Mouse (Mus musculus) cerebellum, adult 11-12 months (tissue): ENCODE measurements around the gene Lcmt1.

ENCODE experiments used
- DNase-seq: peaks from one replicate; pipeline ENCODE4 v3.0.0; 2022

The Lcmt1 gene

DNA sequence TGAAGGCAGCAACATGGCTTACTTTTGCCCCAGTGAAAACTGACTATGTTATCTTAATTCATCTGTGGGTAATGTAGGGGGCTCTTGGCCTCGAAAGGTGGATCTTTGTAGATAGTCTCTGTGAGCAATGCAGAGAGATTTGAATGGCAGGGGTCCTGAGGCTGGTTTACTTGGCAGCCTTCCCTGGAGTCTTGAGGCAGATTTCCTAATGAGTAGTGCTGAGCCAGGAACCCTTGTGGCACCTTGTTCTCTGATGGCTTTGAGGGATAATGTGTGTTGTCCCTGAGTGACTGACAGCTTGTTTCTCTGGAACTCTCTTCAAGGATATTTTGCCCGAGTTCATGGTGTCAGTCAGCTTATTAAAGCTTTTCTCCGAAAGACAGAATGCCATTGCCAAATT lies 31.5 kb downstream of the Lcmt1 start:
- no peak for DNase-seq

DNA sequence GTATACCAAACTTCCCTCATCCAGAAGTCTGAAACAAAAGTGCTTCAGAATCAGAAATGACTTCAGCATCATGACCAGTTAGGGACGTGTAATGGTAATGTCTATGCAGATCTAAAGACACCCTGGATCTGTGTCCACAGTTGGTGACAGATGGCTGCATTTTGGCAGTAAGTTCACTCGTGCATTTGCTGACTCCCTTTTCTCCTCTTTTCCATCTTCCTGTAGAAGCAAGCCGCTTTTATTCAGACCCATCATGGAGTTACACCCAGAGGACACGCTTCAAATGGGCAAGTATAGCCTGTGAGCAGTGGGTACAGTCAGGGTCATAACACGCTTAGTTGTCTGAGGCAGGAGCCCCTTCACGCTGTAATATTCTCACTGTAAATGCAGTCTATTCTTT lies 34.6 kb downstream of the Lcmt1 start:
- peak; percentile 65 for DNase-seq

DNA sequence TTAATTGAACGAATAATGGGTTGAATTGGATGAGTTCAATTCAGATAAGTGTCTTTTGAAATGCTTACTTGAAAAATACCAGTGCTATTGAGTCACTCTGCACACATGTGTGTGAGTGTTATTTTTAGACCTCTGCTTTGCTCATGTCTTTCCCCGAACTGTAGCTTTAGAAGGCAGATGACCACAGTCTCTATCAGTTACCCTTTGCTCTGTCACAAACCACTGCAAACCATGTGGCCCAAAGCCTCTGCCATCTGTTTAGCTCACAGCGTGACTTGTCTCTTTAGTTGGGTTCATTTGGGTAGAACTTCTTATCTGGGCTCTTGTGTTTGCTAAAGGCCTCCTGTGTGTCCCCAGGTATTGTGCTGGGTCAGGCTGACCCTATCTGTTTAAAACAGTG lies 36.0 kb downstream of the Lcmt1 start:
- no peak for DNase-seq

DNA sequence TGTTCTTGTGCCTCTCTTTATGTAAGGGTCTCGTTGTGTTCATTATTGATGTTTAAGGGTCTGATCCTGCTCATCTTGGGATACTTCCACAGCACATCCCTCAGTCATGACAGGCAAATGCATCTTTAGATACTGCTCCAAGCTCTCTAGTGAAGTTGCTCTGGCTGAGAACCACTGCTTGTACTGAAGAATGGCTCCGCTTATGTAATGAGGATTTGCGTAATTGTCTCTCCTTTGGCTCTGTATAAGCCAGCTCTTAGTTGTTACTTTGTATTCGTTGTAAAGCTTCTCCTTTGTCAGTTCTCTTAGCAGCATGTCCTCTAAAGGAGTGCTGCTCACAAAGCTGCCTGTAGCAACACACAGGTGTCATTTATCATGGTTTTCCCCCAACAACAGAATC lies 37.4 kb downstream of the Lcmt1 start:
- DNase-seq: no peak

DNA sequence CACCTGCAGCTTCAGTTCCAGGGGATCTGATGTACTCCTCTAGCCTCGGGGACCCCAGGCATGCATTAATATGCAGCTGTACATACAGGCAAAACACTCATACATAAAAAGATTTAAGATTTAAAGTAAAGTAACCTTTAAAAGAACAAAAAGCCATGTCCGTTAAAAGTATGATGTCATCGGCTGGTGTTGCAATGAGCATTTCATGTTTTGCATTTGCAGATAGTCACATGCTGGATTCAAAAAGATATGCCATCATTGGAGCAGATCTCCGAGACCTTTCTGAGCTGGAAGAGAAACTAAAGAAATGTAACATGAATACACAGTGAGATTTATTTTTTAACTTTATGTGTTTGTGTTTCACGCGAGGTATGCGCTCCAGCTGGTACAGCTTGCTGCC lies 40.9 kb downstream of the Lcmt1 start:
- peak; percentile 1 for DNase-seq

DNA sequence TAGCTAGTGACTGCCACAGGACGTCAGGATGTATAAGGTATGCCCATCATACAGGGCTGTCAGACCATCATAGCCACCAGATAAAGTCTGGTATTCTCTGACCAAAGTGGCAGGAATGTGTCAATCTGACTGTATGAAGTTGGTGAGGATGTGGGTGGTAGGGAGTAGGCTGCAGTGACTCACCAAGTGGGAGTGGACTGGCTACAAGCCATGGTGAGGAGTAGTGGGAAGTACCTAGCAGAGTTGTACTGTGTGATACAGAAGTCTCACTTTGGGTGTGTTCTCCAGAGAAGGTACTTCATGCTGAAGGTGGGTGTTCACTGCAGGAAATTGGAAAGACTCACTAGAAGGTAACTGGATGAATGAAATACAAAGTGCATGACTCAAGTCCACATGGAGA lies 41.5 kb downstream of the Lcmt1 start:
- DNase-seq: peak; percentile 34

DNA sequence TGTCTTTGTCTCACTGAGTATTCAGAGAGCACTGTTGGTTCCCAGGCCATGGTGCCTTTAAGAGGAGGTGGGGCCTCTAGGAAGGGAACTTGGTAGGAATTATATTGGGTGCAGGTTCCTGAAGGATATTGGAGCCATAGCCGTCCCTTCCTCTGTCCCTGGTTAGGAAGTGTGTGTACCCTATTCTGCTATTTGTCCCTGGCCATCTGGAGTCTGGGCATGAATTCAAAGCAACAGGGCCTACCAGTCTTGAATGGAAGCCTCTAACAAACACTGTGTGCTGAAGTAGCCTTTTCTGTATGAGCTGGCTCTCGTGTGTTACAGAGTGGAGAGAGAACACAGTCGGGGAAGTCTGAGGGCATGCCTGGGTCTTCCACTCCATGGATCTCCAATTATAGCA lies 42.6 kb downstream of the Lcmt1 start:
- DNase-seq: peak; percentile 91

DNA sequence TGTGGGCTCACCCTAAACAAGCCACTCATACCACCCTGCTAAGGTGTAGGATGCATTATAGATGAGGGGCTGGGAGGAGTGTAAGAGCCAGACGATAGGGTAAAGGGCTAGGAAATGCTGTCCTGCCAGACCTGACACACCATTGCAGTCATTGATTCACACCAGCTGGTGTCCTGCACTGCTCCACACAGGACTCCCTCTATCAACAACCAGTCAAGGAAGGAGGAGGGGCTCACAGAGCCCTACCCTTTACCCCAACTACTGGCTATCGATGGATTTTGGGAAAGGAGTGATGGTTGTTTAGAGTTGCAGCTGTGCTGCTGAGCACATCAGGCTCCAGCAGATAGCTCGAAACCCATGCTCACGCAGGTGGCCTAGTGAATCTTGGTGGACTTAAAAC lies 47.2 kb downstream of the Lcmt1 start:
- DNase-seq: peak; percentile 3

DNA sequence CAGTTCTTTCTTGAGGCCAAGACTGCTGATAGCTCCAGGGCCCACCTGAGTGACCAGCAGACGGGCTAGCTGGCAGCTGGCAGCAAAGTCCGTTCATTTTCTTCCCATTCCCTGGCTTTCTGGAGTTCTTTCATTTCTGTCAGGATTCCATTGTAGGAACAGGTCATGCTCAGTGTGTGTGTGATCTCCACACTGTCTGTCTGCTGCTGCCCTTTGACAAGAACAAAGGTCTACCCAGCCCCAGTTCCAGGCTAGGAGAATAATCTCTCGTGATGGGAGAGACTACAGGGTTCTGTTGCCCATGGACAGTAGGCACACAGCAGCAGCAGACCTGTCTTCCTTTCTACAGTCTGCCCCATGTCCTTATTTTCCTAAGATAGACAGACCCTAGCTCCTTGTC lies 48.1 kb downstream of the Lcmt1 start:
- DNase-seq: no peak

DNA sequence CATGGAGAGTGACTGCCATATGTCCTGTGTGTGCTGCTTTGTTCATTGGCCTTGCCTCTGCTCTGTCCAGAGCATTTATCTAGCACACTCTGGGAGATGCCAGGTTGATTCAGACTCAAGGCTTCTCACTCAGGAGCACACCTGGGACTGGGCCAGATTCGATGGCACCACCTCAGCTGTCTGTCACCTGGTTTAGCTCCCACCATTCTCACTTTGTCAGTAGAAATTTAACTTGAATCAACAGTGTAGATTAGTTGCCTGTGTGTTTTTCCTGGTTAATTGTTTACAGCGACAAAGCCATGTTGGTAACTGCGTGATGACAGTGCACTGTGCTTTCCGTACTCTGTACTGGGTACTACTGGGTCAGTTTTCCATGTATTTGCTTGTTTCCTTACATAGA lies 50.4 kb downstream of the Lcmt1 start:
- DNase-seq: no peak

DNA sequence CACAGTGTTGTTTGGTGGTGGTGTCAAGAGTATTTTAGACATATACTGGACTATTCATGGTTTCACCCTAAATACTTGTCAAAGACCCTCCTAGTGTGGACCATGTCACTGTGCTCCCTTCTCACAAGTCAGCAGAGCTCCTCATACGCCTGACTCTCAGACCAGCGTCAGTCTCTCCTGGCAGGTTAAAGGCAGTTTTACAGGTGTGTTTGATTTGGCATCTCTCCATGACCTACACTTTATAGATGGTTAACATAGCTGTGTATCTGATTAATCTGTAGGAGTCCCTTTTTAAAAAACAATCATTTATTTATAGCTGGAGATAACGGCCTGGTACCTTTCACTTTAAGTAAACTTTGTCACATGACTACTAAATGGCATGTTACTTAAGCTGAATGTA lies 52.4 kb downstream of the Lcmt1 start:
- DNase-seq: no peak

DNA sequence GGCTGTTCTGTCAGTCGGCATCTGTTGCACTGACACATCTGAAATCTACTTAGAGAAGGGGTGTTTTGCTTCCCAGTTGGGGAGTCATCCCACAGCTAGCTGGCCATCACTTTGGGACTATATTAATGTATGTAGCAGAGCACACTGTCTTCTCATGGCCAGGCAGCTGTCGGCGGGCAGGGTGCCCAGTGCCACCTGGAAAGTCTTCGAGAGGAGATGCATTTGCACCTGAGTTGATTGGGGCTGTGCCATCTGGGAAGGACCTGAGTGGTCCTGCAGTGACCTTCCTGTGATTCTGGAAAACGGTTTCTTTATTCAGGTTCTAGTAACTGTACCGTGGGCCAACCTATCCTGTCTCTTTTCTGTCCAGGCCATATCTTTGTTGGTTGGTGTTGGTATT lies 54.7 kb downstream of the Lcmt1 start:
- no peak for DNase-seq

DNA sequence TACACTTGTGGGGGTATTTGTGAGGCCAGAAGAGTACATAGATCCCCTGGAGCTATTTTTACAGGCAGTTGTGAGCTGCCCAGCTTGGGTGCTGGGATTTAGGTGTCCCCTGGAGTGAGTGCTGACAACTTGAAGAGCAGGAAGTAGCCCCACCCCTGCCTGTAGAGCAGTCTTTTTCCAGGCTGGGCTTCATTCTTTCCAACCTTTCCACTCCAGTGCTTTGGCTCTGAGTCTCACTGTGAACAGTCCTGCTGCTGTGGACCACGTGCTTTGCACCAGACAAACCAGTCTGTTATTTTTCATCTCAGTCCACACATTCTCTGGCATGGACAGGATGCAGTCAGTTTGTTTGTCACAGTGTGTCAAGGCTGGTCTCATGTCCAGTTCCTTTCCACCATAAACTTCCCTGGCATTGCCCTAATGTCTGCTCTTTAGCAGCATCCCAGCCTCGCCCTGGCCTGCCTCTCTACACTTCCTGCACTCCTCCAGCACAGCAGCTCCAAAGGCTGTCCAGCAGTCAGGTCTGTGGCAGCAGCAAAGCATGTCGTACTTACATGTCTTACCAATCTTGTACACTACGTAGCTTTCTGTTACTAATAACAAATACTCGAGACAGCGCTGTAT lies 55.7 kb downstream of the Lcmt1 start:
- DNase-seq: no peak

DNA sequence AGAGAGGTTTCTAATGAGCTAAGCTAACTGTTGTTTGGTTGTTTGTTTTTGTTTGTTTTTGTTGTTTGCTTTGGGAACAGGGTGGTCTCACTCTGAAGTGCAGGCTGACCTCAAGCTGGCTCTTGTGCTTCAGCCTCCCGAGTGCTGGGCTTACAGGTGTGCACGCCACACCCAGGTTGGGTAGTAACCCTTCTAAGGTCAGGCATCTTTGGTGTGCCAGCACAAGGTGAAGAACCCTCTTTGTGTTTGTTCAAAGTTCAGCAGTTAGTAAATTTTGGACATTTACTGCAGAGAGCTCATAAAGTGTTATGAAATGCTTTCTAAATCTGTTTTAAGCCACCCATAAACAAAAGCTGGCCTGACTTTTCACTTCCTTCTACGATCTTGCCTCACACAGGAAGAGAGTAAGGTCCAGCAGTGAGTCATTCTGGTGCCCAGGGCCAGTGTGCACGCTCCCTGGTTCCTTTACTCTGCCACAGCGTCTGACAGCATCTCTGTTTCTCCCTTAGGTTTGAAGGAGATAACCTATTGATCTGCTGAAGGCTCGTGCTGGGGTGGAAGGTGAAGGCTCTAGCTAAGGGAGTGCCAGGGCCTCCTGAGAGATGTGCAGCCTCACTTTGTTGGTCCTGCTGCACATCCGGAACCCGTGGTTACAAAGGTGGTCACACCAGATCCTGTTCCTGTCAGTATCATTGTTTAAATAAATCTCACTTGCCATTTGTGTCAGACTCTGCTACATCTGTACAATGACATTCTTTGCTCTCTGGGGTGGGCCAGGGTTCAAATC lies 60.2 kb downstream of the Lcmt1 start:
- no peak for DNase-seq

DNA sequence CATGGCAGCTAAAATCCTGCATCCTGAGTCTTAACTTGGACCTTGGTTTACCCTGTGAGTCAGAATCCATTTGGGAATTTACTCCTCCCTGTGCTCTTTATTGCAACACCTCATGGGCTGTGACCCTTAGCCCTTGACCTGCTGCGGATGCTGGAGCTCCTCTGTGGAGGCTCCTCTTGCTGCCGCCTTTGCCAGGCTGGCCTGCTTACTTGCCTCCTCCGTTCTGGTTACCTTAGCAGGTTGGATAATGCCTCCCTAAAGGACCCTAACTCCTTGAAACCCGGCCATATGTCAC lies 60.8 kb downstream of the Lcmt1 start:
- DNase-seq: no peak

DNA sequence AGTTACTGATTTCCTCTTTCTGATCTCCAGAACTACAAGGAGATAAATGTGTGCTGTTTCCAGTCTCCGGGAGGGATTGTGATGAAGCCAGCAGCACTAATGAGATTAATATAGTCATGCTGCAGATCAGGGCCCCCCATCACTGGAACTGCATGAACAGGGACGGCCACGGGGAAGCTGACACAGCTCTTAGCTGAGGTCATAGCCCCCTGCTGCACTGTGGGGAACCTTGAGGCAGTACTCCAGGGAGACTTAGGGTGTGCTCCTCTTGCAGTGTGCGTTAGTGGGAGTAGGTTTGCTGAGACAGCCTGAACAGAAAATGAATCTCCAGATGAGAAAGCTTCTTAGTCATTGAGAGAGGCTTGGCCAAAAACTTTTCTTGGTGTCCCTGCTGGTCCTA lies 61.6 kb downstream of the Lcmt1 start:
- DNase-seq: no peak

DNA sequence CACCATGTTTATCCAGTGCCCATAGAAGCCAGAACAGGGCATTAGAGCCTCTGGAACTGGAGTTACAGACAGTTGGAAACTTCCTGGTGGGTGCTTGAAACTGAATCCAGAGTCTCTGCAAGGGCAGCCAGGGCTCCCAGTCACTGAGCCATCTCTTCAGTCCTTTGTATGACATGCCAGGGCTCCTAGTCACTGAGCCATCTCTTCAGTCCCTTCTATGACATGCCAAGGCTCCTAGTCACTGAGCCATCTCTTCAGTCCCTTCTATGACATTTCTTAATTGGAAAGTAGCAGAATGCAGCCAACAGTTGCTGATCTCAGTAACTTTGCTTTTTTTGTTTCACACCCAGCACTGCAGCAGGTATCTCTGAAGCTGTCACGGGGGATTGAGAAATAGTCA lies 72.5 kb downstream of the Lcmt1 start:
- DNase-seq: no peak

DNA sequence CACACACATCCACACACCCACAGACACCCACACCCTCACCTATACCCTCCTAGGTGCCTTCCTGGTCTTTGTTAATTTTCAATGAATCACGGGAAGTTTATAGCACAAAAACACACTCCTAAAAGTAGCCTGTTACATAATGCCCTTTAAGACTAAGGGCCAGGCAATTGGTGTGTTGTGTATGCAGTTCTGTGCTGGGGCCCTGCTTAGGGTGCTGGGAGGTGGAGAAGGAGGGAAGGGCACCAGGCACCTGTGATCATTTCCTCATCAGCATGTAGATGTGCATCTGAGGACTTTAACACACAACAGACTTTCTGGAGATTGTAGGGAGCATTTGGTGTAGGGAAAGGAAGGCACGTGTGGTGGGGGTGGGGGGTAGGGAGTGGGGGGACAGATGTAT lies 79.2 kb downstream of the Lcmt1 start:
- no peak for DNase-seq

DNA sequence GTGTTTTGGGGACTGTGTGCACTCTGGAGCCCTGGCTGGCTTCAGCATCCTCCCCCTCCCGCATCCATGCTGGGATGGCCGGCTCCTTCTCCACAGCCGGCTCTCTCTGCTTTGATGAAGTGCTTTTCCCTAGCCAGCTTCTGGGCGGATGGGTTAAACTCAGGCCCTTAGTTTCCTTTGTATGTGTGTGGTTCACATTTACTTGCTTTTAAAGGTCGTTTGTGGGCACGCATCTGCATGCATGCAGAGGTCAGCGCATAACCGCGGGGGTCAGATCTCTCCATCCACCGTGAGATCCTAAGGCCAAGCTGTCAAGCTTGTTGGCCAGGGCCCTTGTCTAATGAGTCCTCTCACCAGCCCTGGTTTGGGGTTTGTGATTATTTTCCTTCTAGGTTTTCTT lies 80.1 kb downstream of the Lcmt1 start:
- DNase-seq: no peak

DNA sequence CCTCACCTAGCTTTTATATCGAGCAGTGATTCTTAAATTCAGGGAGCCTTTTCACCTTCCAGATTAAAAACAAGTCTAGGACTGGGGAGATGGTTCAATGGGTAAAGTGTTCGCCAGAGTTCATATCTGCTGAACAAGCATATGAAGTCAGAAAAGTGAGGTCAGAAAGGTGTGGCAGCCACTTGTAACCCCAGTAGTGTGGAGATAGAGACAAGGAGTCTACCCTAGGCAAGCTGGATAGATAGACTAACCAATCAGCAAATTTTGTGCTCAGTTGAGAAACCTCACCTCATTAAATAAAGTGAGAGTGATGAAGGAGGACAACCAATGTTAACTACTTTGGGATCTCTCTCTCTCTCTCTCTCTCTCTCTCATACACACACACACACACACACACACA lies 80.9 kb downstream of the Lcmt1 start:
- no peak for DNase-seq

DNA sequence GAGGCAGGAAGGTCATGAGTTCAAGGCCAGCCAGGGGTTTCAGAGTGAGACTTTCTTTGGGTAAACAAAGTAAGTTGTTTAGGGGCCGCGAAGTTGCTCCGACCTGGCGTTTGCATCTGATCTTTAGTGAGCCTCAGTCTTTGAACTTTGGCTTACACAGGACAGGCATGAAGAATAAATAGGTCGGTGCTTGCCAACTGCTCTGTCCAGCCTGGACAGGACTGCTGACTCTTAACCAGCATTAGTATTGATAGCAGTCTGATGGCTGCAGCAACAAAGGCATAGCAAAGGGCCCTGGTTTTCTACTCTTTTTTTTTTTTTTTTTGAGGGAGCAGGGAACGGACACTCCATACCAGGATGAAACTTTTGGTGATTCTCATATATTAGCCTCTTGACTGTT lies 83.0 kb downstream of the Lcmt1 start:
- DNase-seq: no peak

DNA sequence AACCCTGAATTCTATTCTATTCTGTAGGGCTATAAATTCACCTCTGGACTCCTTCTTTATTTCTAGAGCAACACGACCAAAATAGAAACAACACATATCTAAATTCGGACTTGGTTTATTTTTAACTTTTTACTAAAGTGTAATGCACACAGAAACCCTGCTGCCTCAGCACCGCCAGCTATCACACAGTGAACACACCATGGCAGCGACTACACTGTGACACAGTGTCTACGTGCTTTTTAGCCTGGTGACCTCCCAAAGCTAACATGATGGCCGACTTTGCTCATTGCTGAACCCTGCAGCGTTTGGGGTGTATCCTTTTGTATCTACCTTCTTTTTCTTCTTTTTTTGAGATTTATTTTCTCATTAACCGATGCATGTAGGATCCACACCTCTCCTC lies 83.5 kb downstream of the Lcmt1 start:
- no peak for DNase-seq

DNA sequence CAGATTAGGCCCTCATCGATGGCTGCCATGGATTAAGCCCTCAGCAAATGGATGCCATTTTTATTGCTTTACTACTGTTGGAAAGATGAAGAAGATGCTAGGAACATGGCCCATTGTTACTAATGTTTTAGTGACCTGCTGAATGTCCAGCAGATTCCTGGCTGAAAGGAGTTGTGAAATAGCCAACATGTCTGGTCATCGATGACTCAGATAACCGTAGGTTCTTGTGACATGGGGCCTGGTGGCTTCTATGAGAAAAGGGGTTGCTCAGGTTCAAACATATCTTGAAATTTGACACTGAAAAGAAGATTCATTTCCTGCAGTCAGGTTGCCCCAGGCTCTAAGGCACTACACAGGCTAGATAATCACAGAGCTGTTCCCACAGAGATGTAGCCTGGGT lies 85.5 kb downstream of the Lcmt1 start:
- DNase-seq: no peak

DNA sequence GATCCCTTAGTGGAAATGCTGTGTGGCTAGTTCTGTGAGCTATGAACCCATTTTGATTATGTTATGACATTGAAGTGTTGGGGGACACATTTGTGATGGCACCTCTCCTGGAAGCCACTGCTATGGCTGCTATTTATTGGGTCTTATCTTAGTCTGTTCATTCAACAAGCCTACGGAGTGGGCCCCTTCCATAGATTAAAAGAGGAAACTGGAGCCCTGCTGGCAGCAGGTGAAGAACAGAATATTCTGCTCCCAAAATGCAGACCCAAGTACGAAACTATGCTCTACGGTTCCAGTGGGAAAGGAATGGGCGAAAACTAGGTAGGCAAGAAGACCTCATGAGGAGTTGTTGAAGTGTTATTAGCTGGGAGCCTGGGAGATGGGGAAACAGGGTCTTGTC lies 88.7 kb downstream of the Lcmt1 start:
- no peak for DNase-seq

DNA sequence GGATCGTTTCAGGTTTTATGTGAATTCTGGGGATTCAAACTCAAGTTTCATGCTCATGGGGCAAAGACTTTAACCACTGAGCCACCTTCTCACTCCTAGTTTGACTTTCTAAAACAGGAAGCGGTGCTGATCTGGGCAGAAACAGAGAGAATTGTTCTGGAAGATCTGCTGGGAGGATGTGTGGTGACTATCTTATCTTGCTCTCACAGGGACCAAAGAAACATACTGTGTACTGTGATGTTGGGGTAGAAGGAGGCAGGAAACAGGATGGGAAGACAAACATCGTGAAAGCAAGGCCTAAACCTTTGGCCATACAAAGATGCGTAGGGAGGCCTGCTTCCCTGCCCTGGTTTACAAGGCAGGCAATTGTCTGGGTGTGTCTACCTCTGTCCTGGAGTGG lies 89.7 kb downstream of the Lcmt1 start:
- DNase-seq: no peak
